Comparison of ENCODE assay signal across 11 mouse cellular contexts in the genomic region with DNA sequence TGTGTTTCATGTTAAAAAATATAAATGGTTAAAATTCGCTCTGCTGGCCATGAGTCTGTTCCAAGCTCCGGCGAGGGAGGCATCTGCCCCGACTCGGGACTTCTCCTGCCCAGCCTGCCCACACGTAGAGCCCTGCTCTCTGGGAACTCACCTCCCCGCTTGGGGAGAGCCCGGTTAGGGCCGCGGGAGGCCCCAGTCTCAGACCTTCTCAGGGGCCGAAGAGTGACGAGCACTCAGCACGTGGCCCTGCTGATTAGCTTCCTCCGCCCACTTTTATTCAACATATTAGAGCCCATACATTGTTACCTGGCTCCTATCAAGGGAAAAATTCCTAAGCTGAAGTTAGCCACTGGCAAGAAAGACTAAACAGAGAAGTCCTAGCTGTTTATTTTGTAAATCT. TPM values are rescaled to one million over a fixed set of nuclear protein-coding genes. Genes with fewer than 3 reads are reported as not detected.
DNase-seq lines count a peak whose midpoint lies in the region; ATAC-seq lines count a peak whose summit lies in the region.
"Had no signal": no experiment of that assay in that cellular context is flagged by ENCODE, and none has a peak within 500 bp of the region (broad histone marks: within the 10 kb centered on the region; RNA-seq: fewer than 3 reads in every experiment).

No protein-coding gene starts in this region.

- no peak for ATAC-seq in heart, embryonic 11.5 days (replicated peaks; ENCODE audit: insufficient number of reproducible peaks, low FRiP score, low TSS enrichment)
- ATAC-seq in erythroid progenitor cell, adult 5-6 weeks (replicated peaks; ENCODE audit: low FRiP score, poor library complexity, severe bottlenecking), result no peak
- ATAC-seq in intestine, embryonic 15.5 days, result no peak

- H3K4me3 ChIP-seq in heart, embryonic 11.5 days (ENCODE audit: low read depth, low read length), result no peak overlapping the region
- no peak overlapping the region for H3K4me3 ChIP-seq in intestine, embryonic 15.5 days (replicated peaks)

- 84% methylated on average over 14 of the region's 14 CpGs for WGBS in heart, embryonic 11.5 days (ENCODE audit: insufficient replicate concordance)
- WGBS in intestine, embryonic 15.5 days, result 90% methylated on average over 14 of the region's 14 CpGs

- peaks cover 14% of the 10 kb centered on the region for H3K9me3 ChIP-seq in heart, embryonic 11.5 days (replicated peaks; ENCODE audit: control insufficient read depth, low read length)
- 0 out of 2 replicates have a peak, but pooled peaks cover 2% of the 10 kb centered on the region for H3K9me3 ChIP-seq in intestine, embryonic 15.5 days

- H3K9ac ChIP-seq in heart, embryonic 11.5 days (ENCODE audit: low read depth, low read length), result no peak overlapping the region
- H3K9ac ChIP-seq in intestine, embryonic 15.5 days, result no peak overlapping the region

- no peak overlapping the region for H3K27ac ChIP-seq in heart, embryonic 11.5 days (ENCODE audit: low read depth, low read length)
- H3K27ac ChIP-seq in intestine, embryonic 15.5 days, result no peak overlapping the region

- no peaks in the 10 kb centered on the region for H3K36me3 ChIP-seq in heart, embryonic 11.5 days (ENCODE audit: control insufficient read depth, insufficient read depth, low read length)
- H3K36me3 ChIP-seq in intestine, embryonic 15.5 days, result no peaks in the 10 kb centered on the region

- no peaks in the 10 kb centered on the region for H3K4me1 ChIP-seq in heart, embryonic 11.5 days (ENCODE audit: control insufficient read depth, insufficient read depth, low read length)
- no peaks in the 10 kb centered on the region for H3K4me1 ChIP-seq in intestine, embryonic 15.5 days (replicated peaks)

- peak; percentile 18 to 63 for DNase-seq in heart, adult 18-20 months
- peak; percentile 61 for DNase-seq in MN1 (ENCODE audit: low spot score)
- DNase-seq in cerebellum, adult 9-10 months, result peak; percentile 31
- peak; percentile 51 for DNase-seq in kidney, postnatal 14 days
- peak; percentile 72 for DNase-seq in mesoderm, embryonic 11.5 days (ENCODE audit: low read depth, low spot score)

- no peaks in the 10 kb centered on the region for H3K27me3 ChIP-seq in heart, embryonic 11.5 days (ENCODE audit: control insufficient read depth, insufficient read depth, low read length)
- no peaks in the 10 kb centered on the region for H3K27me3 ChIP-seq in intestine, embryonic 15.5 days (replicated peaks)

- H3K4me2 ChIP-seq in heart, embryonic 11.5 days, result no peak overlapping the region
- H3K4me2 ChIP-seq in intestine, embryonic 15.5 days (replicated peaks), result no peak overlapping the region

RNA-seq across cellular contexts. Expression of a gene that starts 51.0 kb away (rescaled TPM):
- not detected for total RNA-seq in heart, adult 18-20 months (2021)
- not detected in 2 replicates for polyA plus RNA-seq in heart, embryonic 11.5 days (2014; fragmentation: Nextera tagmentation; extraction: Ambion mirVana)
- total RNA-seq in erythroid progenitor cell, adult 5-6 weeks (2015; ENCODE audit: low replicate concordance), result not detected in 2 replicates
- not detected in 2 replicates for total RNA-seq in erythroid progenitor cell, adult 5-6 weeks (2017; ENCODE audit: low replicate concordance)
- not detected in 2 replicates for polyA plus RNA-seq in intestine, embryonic 15.5 days (2015; fragmentation: Nextera tagmentation; extraction: Ambion mirVana)
- total RNA-seq: CH12.LX; neutrophil, adult 5-6 weeks had no signal
- polyA plus RNA-seq: limb, embryonic 11.5 days had no signal

RNA-seq across cellular contexts. Expression of a gene that starts 54.3 kb away (rescaled TPM):
- under 1 TPM; 0.82 to 0.87 TPM for total RNA-seq in heart, adult 18-20 months (2021)
- not detected in 2 replicates for polyA plus RNA-seq in heart, embryonic 11.5 days (2014; fragmentation: Nextera tagmentation; extraction: Ambion mirVana)
- 5.4 TPM in 1 of 2 replicates, not detected in the other for total RNA-seq in erythroid progenitor cell, adult 5-6 weeks (2015; ENCODE audit: low replicate concordance)
- 3.0 and 5.1 TPM in 2 replicates for total RNA-seq in erythroid progenitor cell, adult 5-6 weeks (2017; ENCODE audit: low replicate concordance)
- 0.15 and 0.23 TPM in 2 replicates for polyA plus RNA-seq in intestine, embryonic 15.5 days (2015; fragmentation: Nextera tagmentation; extraction: Ambion mirVana)
- total RNA-seq: CH12.LX had no signal
- polyA plus RNA-seq: limb, embryonic 11.5 days had no signal
